In the genomic region with DNA sequence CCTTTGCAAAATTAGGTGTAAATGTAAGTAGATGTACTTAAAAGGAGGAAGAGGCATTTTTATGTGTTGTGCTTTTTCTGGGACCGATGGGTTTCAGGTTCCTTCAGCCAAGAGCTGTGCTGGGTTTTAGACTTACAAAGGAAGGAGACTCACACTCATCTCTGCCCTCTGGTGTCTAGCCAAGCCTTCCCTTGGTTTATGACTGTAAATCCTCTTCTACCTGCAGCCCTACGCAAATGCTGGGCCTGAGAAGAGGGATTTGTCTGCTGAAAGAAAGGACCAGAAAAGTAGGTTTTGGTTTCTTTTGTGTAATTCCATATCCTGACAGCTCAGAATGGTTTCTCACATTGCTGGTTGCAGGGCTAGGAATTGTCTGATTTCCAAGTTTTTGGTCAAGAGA, we compare ENCODE assay signal across 8 mouse cellular contexts. TPM values are rescaled to one million over a fixed set of nuclear protein-coding genes. Genes with fewer than 3 reads are reported as not detected.
DNase-seq lines count a peak whose midpoint lies in the region; ATAC-seq lines count a peak whose summit lies in the region.

No protein-coding gene starts in this region.

- 19% methylated on average over 2 of the region's 2 CpGs for WGBS in heart, embryonic 13.5 days
- WGBS in hindbrain, embryonic 15.5 days = 16% methylated on average over 2 of the region's 2 CpGs
- WGBS in midbrain, embryonic 14.5 days = 18% methylated on average over 2 of the region's 2 CpGs

- H3K36me3 ChIP-seq in heart, embryonic 13.5 days = no peaks in the 10 kb centered on the region
- H3K36me3 ChIP-seq in hindbrain, embryonic 15.5 days = no peaks in the 10 kb centered on the region
- no peaks in the 10 kb centered on the region for H3K36me3 ChIP-seq in midbrain, embryonic 14.5 days (ENCODE audit: control insufficient read depth, insufficient read depth, low read length)

- H3K9me3 ChIP-seq in heart, embryonic 13.5 days = no peaks in the 10 kb centered on the region
- H3K9me3 ChIP-seq in hindbrain, embryonic 15.5 days = no peaks in the 10 kb centered on the region
- H3K9me3 ChIP-seq in midbrain, embryonic 14.5 days (ENCODE audit: control insufficient read depth, low read length) = no peaks in the 10 kb centered on the region

- peak overlapping the region; percentile 84 for H3K4me3 ChIP-seq in heart, embryonic 13.5 days
- peak overlapping the region; percentile 91 for H3K4me3 ChIP-seq in hindbrain, embryonic 15.5 days
- peak overlapping the region; percentile 86 for H3K4me3 ChIP-seq in midbrain, embryonic 14.5 days (replicated peaks; ENCODE audit: low read depth, low read length)

- H3K27ac ChIP-seq in heart, embryonic 13.5 days (replicated peaks) = peak overlapping the region; percentile 91
- peak overlapping the region; percentile 84; the same call in 1 of the 2 replicates for H3K27ac ChIP-seq in hindbrain, embryonic 15.5 days (replicated peaks)
- H3K27ac ChIP-seq in midbrain, embryonic 14.5 days (replicated peaks; ENCODE audit: low read depth, low read length) = no peak overlapping the region

- no peak for ATAC-seq in heart, embryonic 13.5 days (ENCODE audit: extremely low read depth, insufficient number of reproducible peaks, low FRiP score, low TSS enrichment)
- ATAC-seq in hindbrain, embryonic 15.5 days (ENCODE audit: low FRiP score, low read depth) = no peak
- no peak for ATAC-seq in midbrain, embryonic 14.5 days (ENCODE audit: low FRiP score, low TSS enrichment)

- H3K4me1 ChIP-seq in heart, embryonic 13.5 days = peaks cover 66% of the 10 kb centered on the region
- H3K4me1 ChIP-seq in hindbrain, embryonic 15.5 days (replicated peaks) = peaks cover 28% of the 10 kb centered on the region
- H3K4me1 ChIP-seq in midbrain, embryonic 14.5 days (ENCODE audit: control insufficient read depth, insufficient read depth, low read length) = peaks cover 25% of the 10 kb centered on the region

- DNase-seq in heart, adult 18-20 months = no peak
- DNase-seq in A20 (ENCODE audit: low read depth, low spot score) = peak; percentile 58
- peak; percentile 66 for DNase-seq in cerebellum, adult 9-11 months
- DNase-seq in midbrain, embryonic 14.5 days = peak; percentile 70
- no peak for DNase-seq in urinary bladder, postnatal 10 days (ENCODE audit: low spot score)
- DNase-seq in ovary, postnatal 36 days (ENCODE audit: low spot score) = no peak

- H3K4me2 ChIP-seq in heart, embryonic 13.5 days = peak overlapping the region; percentile 95
- peak overlapping the region; percentile 81 for H3K4me2 ChIP-seq in hindbrain, embryonic 15.5 days
- peak overlapping the region; percentile 82 for H3K4me2 ChIP-seq in midbrain, embryonic 14.5 days (ENCODE audit: low read length)

- no peaks in the 10 kb centered on the region for H3K27me3 ChIP-seq in heart, embryonic 13.5 days (replicated peaks)
- no peaks in the 10 kb centered on the region for H3K27me3 ChIP-seq in hindbrain, embryonic 15.5 days
- H3K27me3 ChIP-seq in midbrain, embryonic 14.5 days (ENCODE audit: control insufficient read depth, insufficient read depth, low read length) = no peaks in the 10 kb centered on the region

- H3K9ac ChIP-seq in heart, embryonic 13.5 days = peak overlapping the region; percentile 92
- peak overlapping the region; percentile 94 for H3K9ac ChIP-seq in hindbrain, embryonic 15.5 days
- peak overlapping the region; percentile 90 for H3K9ac ChIP-seq in midbrain, embryonic 14.5 days (replicated peaks; ENCODE audit: low read length)

RNA-seq across cellular contexts. Expression of a gene that starts 1.3 kb away (rescaled TPM):
- 50.2 and 50.8 TPM in 2 replicates for polyA plus RNA-seq in heart, embryonic 13.5 days (2015; fragmentation: Nextera tagmentation; extraction: Ambion mirVana)
- total RNA-seq in heart, adult 18-20 months (2021) = 10 to 100 TPM; 62.4 to 70.3 TPM
- polyA plus RNA-seq in hindbrain, embryonic 15.5 days (2015; fragmentation: Nextera tagmentation; extraction: Ambion mirVana) = 62.4 and 62.5 TPM in 2 replicates
- 44.4 and 49.8 TPM in 2 replicates for polyA plus RNA-seq in midbrain, embryonic 14.5 days (2014; fragmentation: Nextera tagmentation; extraction: Ambion mirVana)

Comparison
In these comparisons a context has a peak if more than half of its experiments do, and no peak if none do; other contexts are left out.
1. DNase-seq: peak in A20 (single experiment), cerebellum, adult 9-11 months (single experiment) and midbrain, embryonic 14.5 days (single experiment); none in heart, adult 18-20 months (0 of 2), urinary bladder, postnatal 10 days (single experiment) and ovary, postnatal 36 days (single experiment).
2. Peak in every context shown above with its lines, with median percentiles within 50 percentile points of each other: H3K4me2 ChIP-seq, H3K4me3 ChIP-seq and H3K9ac ChIP-seq.